In the genomic region with DNA sequence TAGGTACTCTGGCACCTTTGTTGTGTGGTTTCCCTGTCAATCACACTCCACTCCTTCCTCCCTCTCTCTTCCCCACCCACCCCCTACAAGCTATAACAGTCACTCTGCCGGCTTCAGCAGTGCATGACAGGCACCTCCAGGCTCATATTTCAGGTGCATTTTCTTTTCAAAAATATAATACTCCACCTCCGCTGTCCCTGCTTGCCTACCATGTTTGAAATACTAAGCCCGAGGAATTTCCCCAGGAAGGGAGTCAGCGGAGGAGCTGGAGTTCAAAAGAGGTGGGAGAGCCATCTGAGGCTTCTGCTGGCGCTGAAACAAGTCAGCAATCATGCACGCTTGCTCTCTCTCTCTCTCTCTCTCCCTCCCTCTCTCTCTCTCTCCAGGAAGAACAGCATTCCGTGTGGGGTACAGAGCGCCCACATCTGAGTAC, we compare ENCODE assay signal across 11 mouse cellular contexts.
A peak's percentile ranks its signal among the peaks of the same experiment; 100 is the strongest.
DNase-seq lines count a peak whose midpoint lies in the region; ATAC-seq lines count a peak whose summit lies in the region.
"Had no signal": no experiment of that assay in that cellular context is flagged by ENCODE, and none has a peak within 500 bp of the region (broad histone marks: within the 10 kb centered on the region; RNA-seq: fewer than 3 reads in every experiment).

No protein-coding gene starts in this region.

- H3K36me3 ChIP-seq in heart, embryonic 11.5 days (ENCODE audit: control insufficient read depth, insufficient read depth, low read length) = no peaks in the 10 kb centered on the region
- no peaks in the 10 kb centered on the region for H3K36me3 ChIP-seq in neural tube, embryonic 13.5 days
- H3K36me3 ChIP-seq in hindbrain, embryonic 14.5 days (replicated peaks; ENCODE audit: control insufficient read depth, insufficient read depth) = no peaks in the 10 kb centered on the region
- no peaks in the 10 kb centered on the region for H3K36me3 ChIP-seq in midbrain, embryonic 16.5 days (ENCODE audit: control insufficient read depth, insufficient read depth, low read length)
- H3K36me3 ChIP-seq in forebrain, embryonic 14.5 days (ENCODE audit: control insufficient read depth, insufficient read depth, low read length) = no peaks in the 10 kb centered on the region
- H3K36me3 ChIP-seq: liver, embryonic 12.5 days had no signal

- no peaks in the 10 kb centered on the region for H3K27me3 ChIP-seq in heart, embryonic 11.5 days (ENCODE audit: control insufficient read depth, insufficient read depth, low read length)
- no peaks in the 10 kb centered on the region for H3K27me3 ChIP-seq in neural tube, embryonic 13.5 days
- H3K27me3 ChIP-seq in hindbrain, embryonic 14.5 days (ENCODE audit: control insufficient read depth, insufficient read depth, low read length) = no peaks in the 10 kb centered on the region
- H3K27me3 ChIP-seq in midbrain, embryonic 16.5 days (ENCODE audit: control insufficient read depth, insufficient read depth, low read depth, low read length) = no peaks in the 10 kb centered on the region
- H3K27me3 ChIP-seq in forebrain, embryonic 14.5 days (replicated peaks; ENCODE audit: control insufficient read depth, insufficient read depth, low read length) = peaks cover 22% of the 10 kb centered on the region; the same call in 1 of the 2 replicates
- H3K27me3 ChIP-seq: liver, embryonic 12.5 days had no signal

- ATAC-seq in heart, embryonic 11.5 days (replicated peaks; ENCODE audit: insufficient number of reproducible peaks, low FRiP score, low TSS enrichment) = no peak
- peak; percentile 23; the same call in 1 of the 2 replicates for ATAC-seq in neural tube, embryonic 13.5 days (ENCODE audit: low read depth)
- ATAC-seq in hindbrain, embryonic 14.5 days (ENCODE audit: low FRiP score) = no peak
- ATAC-seq in midbrain, embryonic 16.5 days = peak; percentile 82
- ATAC-seq in forebrain, embryonic 14.5 days = no peak
- ATAC-seq: inflammation-experienced regulatory T-cells, adult 6 months; liver, embryonic 12.5 days had no signal

- DNase-seq in heart, adult 9 months (ENCODE audit: low spot score in 2 of 2) = no peak
- no peak for DNase-seq in neural tube, embryonic 10.5 days (ENCODE audit: extremely low spot score, low spot score)
- no peak for DNase-seq in hindbrain, embryonic 14.5 days (ENCODE audit: low spot score)
- no peak for DNase-seq in forebrain, embryonic 14.5 days (ENCODE audit: low spot score)
- no peak for DNase-seq in adrenal gland, postnatal 4 days (ENCODE audit: low spot score in 2 of 2)
- DNase-seq: spleen, adult 18-20 months had no signal

- H3K9me3 ChIP-seq in heart, embryonic 11.5 days (replicated peaks; ENCODE audit: control insufficient read depth, low read length) = no peaks in the 10 kb centered on the region
- no peaks in the 10 kb centered on the region for H3K9me3 ChIP-seq in neural tube, embryonic 13.5 days
- no peaks in the 10 kb centered on the region for H3K9me3 ChIP-seq in hindbrain, embryonic 14.5 days (ENCODE audit: control insufficient read depth, low read length)
- no peaks in the 10 kb centered on the region for H3K9me3 ChIP-seq in midbrain, embryonic 16.5 days (replicated peaks; ENCODE audit: control insufficient read depth, low read length, poor library complexity, severe bottlenecking)
- no peaks in the 10 kb centered on the region for H3K9me3 ChIP-seq in forebrain, embryonic 14.5 days (replicated peaks; ENCODE audit: control insufficient read depth, low read length)
- H3K9me3 ChIP-seq: liver, embryonic 12.5 days had no signal

- 19% methylated on average over 8 of the region's 8 CpGs for WGBS in heart, embryonic 11.5 days (ENCODE audit: insufficient replicate concordance)
- WGBS in neural tube, embryonic 13.5 days = 59% methylated on average over 8 of the region's 8 CpGs
- 41% methylated on average over 8 of the region's 8 CpGs for WGBS in hindbrain, embryonic 14.5 days
- 33% methylated on average over 8 of the region's 8 CpGs for WGBS in midbrain, embryonic 16.5 days
- WGBS in forebrain, embryonic 14.5 days = 47% methylated on average over 8 of the region's 8 CpGs

- no peak overlapping the region for H3K27ac ChIP-seq in heart, embryonic 11.5 days (ENCODE audit: low read depth, low read length)
- H3K27ac ChIP-seq in neural tube, embryonic 13.5 days (replicated peaks) = 0 out of 2 replicates have a peak overlapping the region, but pooled peaks have one; percentile 13
- 0 out of 2 replicates have a peak overlapping the region, but pooled peaks have one; percentile 28 for H3K27ac ChIP-seq in hindbrain, embryonic 14.5 days
- peak overlapping the region; percentile 18 for H3K27ac ChIP-seq in midbrain, embryonic 16.5 days (ENCODE audit: low read length)
- no peak overlapping the region for H3K27ac ChIP-seq in forebrain, embryonic 14.5 days (ENCODE audit: low read depth, low read length)
- H3K27ac ChIP-seq: liver, embryonic 12.5 days had no signal

- H3K4me2 ChIP-seq in heart, embryonic 11.5 days = peak overlapping the region; percentile 16
- no peak overlapping the region for H3K4me2 ChIP-seq in neural tube, embryonic 13.5 days
- no peak overlapping the region for H3K4me2 ChIP-seq in hindbrain, embryonic 14.5 days (replicated peaks)
- H3K4me2 ChIP-seq in midbrain, embryonic 16.5 days (ENCODE audit: low read length) = peak overlapping the region; percentile 35
- H3K4me2 ChIP-seq in forebrain, embryonic 14.5 days (ENCODE audit: low read length) = no peak overlapping the region
- H3K4me2 ChIP-seq: liver, embryonic 12.5 days had no signal

- peaks cover 6% of the 10 kb centered on the region; the same call in 1 of the 2 replicates for H3K4me1 ChIP-seq in heart, embryonic 11.5 days (ENCODE audit: control insufficient read depth, insufficient read depth, low read length)
- peaks cover 9% of the 10 kb centered on the region for H3K4me1 ChIP-seq in neural tube, embryonic 13.5 days (replicated peaks)
- H3K4me1 ChIP-seq in hindbrain, embryonic 14.5 days (replicated peaks; ENCODE audit: control insufficient read depth, insufficient read depth, low read length) = no peaks in the 10 kb centered on the region; the same call in 1 of the 2 replicates
- H3K4me1 ChIP-seq in midbrain, embryonic 16.5 days (ENCODE audit: control insufficient read depth, insufficient read depth, low read length) = peaks cover 5% of the 10 kb centered on the region
- H3K4me1 ChIP-seq in forebrain, embryonic 14.5 days (ENCODE audit: control insufficient read depth, insufficient read depth, low read length) = no peaks in the 10 kb centered on the region
- H3K4me1 ChIP-seq: liver, embryonic 12.5 days had no signal

- H3K4me3 ChIP-seq in heart, embryonic 11.5 days (ENCODE audit: low read depth, low read length) = no peak overlapping the region
- no peak overlapping the region for H3K4me3 ChIP-seq in neural tube, embryonic 13.5 days
- no peak overlapping the region for H3K4me3 ChIP-seq in hindbrain, embryonic 14.5 days (replicated peaks; ENCODE audit: low read length)
- H3K4me3 ChIP-seq in midbrain, embryonic 16.5 days (ENCODE audit: low read depth, low read length) = no peak overlapping the region
- H3K4me3 ChIP-seq in forebrain, embryonic 14.5 days (ENCODE audit: low read depth, low read length) = no peak overlapping the region
- H3K4me3 ChIP-seq: liver, embryonic 12.5 days had no signal

- no peak overlapping the region for H3K9ac ChIP-seq in heart, embryonic 11.5 days (ENCODE audit: low read depth, low read length)
- no peak overlapping the region for H3K9ac ChIP-seq in neural tube, embryonic 13.5 days
- no peak overlapping the region for H3K9ac ChIP-seq in hindbrain, embryonic 14.5 days
- H3K9ac ChIP-seq in midbrain, embryonic 16.5 days (ENCODE audit: low read depth, low read length) = no peak overlapping the region
- H3K9ac ChIP-seq in forebrain, embryonic 14.5 days (ENCODE audit: low read length) = no peak overlapping the region
- H3K9ac ChIP-seq: liver, embryonic 12.5 days had no signal

Comparison
In these comparisons a context has a peak if more than half of its experiments do, and no peak if none do; other contexts are left out.
1. ATAC-seq: peak in neural tube, embryonic 13.5 days (single experiment) and midbrain, embryonic 16.5 days (single experiment); none in heart, embryonic 11.5 days (single experiment), hindbrain, embryonic 14.5 days (single experiment) and forebrain, embryonic 14.5 days (single experiment).
2. H3K27ac ChIP-seq: peak in neural tube, embryonic 13.5 days (single experiment), hindbrain, embryonic 14.5 days (single experiment) and midbrain, embryonic 16.5 days (single experiment); none in heart, embryonic 11.5 days (single experiment) and forebrain, embryonic 14.5 days (single experiment).
3. H3K4me2 ChIP-seq: peak in heart, embryonic 11.5 days (single experiment) and midbrain, embryonic 16.5 days (single experiment); none in neural tube, embryonic 13.5 days (single experiment), hindbrain, embryonic 14.5 days (single experiment) and forebrain, embryonic 14.5 days (single experiment).